Mouse (Mus musculus) urinary bladder, adult 2 months (tissue): ENCODE data around the gene Myo9a. TPM values are rescaled to one million over a fixed set of nuclear protein-coding genes. Genes with fewer than 3 reads are reported as not detected.
A peak's percentile ranks its signal among the peaks of the same experiment; 100 is the strongest.

ENCODE experiments used
- DNase-seq: peaks from one replicate; pipeline ENCODE4 v3.0.0; 2022; ENCODE audit warnings: low spot score
- polyA plus RNA-seq: library from polyadenylated mRNA; depleted of rRNA; stranded (reverse); fragments of >200 nt; gene quantifications from 2 replicates; pipeline ENCODE4 v1.2.3, GENCODE M21; 2012; rRNA removed

The Myo9a gene
- 9.2 and 9.6 TPM in 2 replicates for polyA plus RNA-seq

GRCm38 (mm10) chr9:59750267-59751065 is at the start of gene Myo9a, which contains the start of gene Senp8:
Gene Myo9a, plus strand, starts transcription at chr9:59750896.
Gene Senp8, minus strand, starts transcription at chr9:59750710.
- peak; percentile 99 for DNase-seq

GRCm38 (mm10) chr9:59701094-59701493 is 49.6 kb upstream of the Myo9a start:
- DNase-seq: no peak

DNA sequence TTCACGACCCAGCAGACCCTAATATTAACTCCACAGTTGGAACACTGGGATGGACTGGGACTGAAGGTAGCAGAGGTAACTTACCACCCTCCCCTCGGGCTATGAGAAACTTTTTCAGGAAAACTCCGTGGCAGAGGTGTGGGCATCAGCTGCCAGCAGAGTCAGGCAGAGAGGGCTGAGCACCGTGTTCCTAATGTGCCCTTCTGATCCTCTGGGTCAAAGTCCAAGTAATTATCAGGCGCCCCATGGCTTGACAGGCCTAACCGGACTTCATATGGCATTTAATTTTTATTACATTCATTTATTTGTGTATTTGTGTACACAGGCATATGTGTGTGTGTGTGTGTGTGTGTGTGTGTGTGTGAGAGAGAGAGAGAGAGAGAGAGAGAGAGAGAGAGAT is 47.6 kb upstream of the Myo9a start:
- no peak for DNase-seq

DNA sequence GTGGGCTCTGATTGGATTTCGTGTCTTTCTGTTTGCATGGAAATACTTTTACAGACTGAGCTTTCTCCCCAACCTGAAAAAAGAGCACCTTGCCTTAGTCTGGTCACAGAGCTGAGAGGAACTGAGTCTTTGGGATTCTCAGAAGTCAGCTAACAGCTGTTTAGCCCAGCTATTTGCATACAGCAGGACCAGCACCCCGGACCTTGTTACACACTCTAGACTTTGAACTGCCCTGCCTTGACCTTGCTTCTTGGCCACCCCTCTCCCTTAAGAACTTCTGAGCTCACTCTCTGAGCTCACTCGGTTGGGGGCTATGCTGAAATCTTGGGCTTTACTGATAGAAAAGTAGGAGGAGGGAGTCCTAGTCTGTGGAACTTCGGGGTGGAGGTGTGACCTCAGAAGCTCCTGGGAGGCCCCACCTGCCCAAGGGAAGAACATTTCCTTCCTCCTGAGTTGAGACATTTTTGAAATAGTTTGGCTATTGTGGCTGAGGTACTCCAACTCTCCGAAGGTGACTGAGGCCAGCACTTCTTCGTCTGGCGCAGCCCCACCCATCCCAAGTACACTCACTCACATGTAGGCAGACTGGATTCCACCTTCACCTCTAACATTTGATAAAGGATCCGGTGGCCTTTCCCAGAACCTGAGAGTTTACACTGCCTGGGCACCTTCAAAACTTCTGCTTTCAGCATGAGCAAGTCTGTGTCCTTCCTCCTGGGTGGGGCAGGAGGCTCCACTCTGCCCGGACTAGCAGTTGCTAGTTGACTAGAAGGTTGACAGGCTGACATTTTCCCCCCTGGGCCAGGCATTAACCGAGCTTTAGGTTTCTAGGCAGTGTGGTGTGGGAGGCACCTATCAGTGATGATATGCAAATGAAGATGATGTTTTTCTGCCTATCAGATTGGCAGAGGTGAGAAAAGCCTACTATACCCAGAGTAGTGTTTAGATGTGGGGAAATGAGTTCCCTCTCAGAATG is 43.6 kb upstream of the Myo9a start:
- DNase-seq: no peak

DNA sequence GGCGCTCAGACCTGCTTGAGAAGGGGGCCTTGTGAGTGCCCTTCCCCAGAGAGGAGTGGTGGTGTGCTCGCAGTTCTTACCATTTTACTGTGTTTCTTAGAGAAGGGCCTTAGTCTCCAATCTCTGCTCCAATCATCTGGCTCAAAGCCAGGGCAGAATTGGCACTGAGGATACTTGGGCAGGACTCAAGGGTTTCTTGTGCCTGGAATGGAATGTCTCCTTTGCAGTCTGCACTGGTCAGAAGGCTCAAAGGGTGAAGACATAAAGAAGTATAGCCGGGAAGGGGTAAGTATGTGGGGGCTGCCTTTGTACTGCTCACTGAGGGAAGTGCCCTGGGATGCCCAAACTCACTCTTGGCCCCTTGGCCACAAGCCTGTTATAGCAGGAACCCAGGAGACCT is 41.5 kb upstream of the Myo9a start:
- DNase-seq: no peak

- no peak for DNase-seq
Measured at GRCm38 (mm10) chr9:59716275-59716898, 34.3 kb upstream of the Myo9a start.

GRCm38 (mm10) chr9:59718237-59718636 is 32.5 kb upstream of the Myo9a start:
- DNase-seq: no peak

DNA sequence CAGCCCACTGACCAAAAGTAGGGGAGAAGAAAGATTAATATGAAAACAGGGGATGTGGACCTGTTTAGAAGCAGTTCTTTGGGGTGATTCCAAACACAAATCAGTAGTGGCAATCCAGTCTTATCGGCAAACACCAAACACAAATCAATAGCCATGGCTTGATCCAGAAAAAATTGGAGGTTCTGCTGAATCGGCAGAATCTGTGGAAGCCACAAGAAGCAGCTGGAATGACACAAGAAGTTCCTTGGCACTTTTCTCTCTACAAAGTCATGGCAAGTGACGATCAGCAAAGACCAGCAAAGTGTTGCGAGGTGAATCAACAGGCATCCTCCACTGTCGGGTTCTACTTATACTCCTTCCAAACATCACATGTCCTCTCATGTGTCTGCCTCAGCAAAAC is 29.6 kb upstream of the Myo9a start:
- DNase-seq: no peak

DNA sequence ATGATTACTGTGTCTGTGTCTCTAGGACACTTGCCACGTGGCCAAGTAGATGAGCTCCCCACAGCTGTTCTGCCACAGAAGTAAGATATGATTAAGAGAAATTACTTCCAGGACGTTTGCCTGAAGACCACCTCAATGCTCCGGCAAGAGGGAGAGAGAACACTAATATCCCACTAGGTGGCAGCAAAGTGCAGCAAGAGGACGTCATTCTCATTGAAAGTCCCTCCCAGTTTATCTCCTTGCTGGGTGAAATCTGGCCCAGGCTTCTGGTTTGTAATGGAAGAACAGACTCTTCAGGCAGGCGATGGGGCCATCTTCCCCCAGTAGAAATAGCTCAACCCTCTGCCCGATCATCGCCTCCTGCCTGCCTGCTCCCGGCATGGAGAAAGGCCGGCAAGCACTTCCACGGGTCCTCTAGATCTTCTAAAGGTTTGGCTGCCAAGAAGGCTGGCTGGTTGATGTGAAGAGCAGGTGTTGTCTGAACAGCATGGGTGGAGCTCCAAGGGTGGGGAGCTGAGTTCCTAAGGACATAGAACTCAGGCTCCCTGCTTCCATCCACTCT is 27.5 kb upstream of the Myo9a start:
- DNase-seq: no peak

- no peak for DNase-seq
Measured at GRCm38 (mm10) chr9:59723791-59724442, 26.8 kb upstream of the Myo9a start.

DNA sequence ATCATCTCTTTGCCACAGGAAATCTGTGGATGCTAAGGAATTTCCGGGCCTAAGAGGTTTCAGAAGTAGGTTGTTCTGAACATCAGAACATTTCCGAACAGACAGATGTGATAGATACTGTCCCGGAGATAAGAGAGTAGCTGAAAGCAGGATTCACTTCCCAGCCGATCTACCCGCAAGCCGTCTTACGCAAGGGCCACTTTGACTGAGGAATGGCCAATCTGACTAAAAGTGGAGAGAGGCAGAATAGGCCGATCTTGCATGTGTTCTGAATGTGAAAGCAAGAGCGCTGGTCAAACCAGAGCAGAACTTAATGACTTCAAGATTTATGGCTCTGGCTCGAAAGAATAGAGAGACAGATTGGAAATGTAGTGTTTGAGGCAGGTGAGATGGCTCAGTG is 25.2 kb upstream of the Myo9a start:
- DNase-seq: no peak

GRCm38 (mm10) chr9:59727569-59728286 is 23.0 kb upstream of the Myo9a start:
- DNase-seq: no peak

DNA sequence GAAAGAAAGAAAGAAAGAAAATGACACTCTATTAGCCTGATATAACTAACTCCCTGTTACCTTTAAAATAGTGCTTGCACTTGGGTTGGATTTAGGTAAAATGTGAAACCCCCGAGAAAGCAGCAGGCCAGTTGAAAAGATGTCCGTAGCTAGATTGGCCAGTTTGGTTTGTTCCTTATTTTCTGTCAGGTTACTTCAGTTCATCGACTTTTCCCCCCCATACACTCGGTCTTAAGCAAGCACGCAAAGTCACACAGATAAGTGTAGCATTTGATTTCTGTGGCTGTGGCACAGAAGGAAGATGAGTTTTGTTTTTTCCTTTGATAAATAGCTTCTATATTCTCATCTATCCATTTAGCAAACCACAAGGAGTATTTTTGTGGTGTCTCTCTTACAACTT is 19.6 kb upstream of the Myo9a start:
- no peak for DNase-seq

DNA sequence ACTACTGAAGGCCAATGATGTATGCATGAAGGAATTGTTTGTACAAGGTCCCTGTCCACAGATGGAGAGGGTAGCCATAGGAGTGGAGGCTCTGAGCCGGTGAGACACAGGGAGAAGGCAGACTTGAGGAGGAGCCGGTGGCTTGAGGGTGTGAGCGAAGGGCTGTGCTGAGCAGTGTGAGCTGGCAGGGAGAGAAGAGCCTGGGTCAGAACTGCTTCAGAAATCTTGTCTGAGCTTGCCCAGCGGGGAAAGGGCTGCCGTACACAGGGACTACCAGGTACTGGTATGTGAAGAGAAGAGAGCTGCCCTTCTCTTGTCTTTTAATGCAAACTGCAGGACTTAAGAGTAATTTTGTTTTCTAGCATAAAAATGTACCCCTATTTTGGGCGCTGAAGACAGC is 17.6 kb upstream of the Myo9a start:
- DNase-seq: no peak

- no peak for DNase-seq
Measured at GRCm38 (mm10) chr9:59735394-59735793, 15.3 kb upstream of the Myo9a start.

GRCm38 (mm10) chr9:59740593-59740992 is 10.1 kb upstream of the Myo9a start:
- DNase-seq: no peak

DNA sequence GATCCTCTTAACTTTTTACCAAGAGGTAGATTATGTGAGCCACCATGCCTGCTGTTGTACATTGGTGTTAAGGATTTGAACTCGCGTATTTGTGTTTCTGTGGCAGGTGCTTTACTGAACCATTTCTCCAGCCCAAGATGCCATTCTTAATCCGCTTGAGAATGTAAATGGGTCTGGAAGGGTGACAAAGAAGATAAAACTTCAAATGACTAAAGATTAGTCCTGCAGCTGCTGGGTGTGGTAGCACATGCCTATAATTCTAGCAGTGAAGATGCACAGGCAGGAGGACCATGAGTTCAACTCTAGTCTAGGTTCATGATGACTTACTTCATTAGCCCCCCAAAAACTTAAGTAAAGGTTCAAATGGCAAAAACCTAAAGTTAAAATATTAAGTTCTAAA is 6.8 kb upstream of the Myo9a start:
- DNase-seq: no peak

GRCm38 (mm10) chr9:59748387-59748786 is 2.3 kb upstream of the Myo9a start:
- no peak for DNase-seq

- no peak for DNase-seq
Measured at GRCm38 (mm10) chr9:59748969-59749368, 1.7 kb upstream of the Myo9a start.

GRCm38 (mm10) chr9:59749581-59750265 is 973 bp upstream of the Myo9a start:
- no peak for DNase-seq
